Mouse (Mus musculus): ENCODE data around the gene Hist1h2bj.

Hist1h2bj gene

GRCm38 (mm10) chr13:22014411-22014845 lies 28.6 kb upstream of the Hist1h2bj start:
- DNase-seq (ENCODE audit: low spot score in 2 of 2): no peak

GRCm38 (mm10) chr13:22015479-22016450 lies 27.2 kb upstream of the Hist1h2bj start:
- DNase-seq (ENCODE audit: low spot score in 2 of 2): peak in 1 of 2 experiments; percentile 51

- DNase-seq (ENCODE audit: low spot score in 2 of 2): peak in 1 of 2 experiments; percentile 32
Measured at GRCm38 (mm10) chr13:22019934-22020835, 22.8 kb upstream of the Hist1h2bj start.

GRCm38 (mm10) chr13:22020901-22021339 lies 22.1 kb upstream of the Hist1h2bj start:
- DNase-seq (ENCODE audit: low spot score in 2 of 2): peak; percentile 52 to 63

GRCm38 (mm10) chr13:22021581-22021980 lies 21.4 kb upstream of the Hist1h2bj start:
- DNase-seq (ENCODE audit: low spot score in 2 of 2): no peak

- DNase-seq (ENCODE audit: low spot score in 2 of 2): peak; percentile 62 to 74
Measured at GRCm38 (mm10) chr13:22022241-22022640, 20.8 kb upstream of the Hist1h2bj start.

GRCm38 (mm10) chr13:22026058-22027031 lies 16.7 kb upstream of the Hist1h2bj start:
- DNase-seq (ENCODE audit: low spot score in 2 of 2): peak; percentile 79 to 83

GRCm38 (mm10) chr13:22028673-22029460 lies 14.1 kb upstream of the Hist1h2bj start:
- DNase-seq (ENCODE audit: low spot score in 2 of 2): peak; percentile 90 to 95

- no peak for DNase-seq (ENCODE audit: low spot score in 2 of 2)
Measured at GRCm38 (mm10) chr13:22029928-22030327, 13.1 kb upstream of the Hist1h2bj start.

- no peak for DNase-seq (ENCODE audit: low spot score in 2 of 2)
Measured at GRCm38 (mm10) chr13:22030493-22030892, 12.5 kb upstream of the Hist1h2bj start.

- DNase-seq (ENCODE audit: low spot score in 2 of 2): no peak
Measured at GRCm38 (mm10) chr13:22033741-22034442, 9.1 kb upstream of the Hist1h2bj start.

- DNase-seq (ENCODE audit: low spot score in 2 of 2): no peak
Measured at GRCm38 (mm10) chr13:22034443-22035266, 8.4 kb upstream of the Hist1h2bj start.

- peak; percentile 75 to 81 for DNase-seq (ENCODE audit: low spot score in 2 of 2)
Measured at GRCm38 (mm10) chr13:22035267-22036148, 7.5 kb upstream of the Hist1h2bj start, which contains the start of the genes Hist1h2ah and Hist1h2bk. Gene Hist1h2ah (minus strand): TSS chr13:22035568. Gene Hist1h2bk (plus strand): TSS chr13:22035870.

- no peak for DNase-seq (ENCODE audit: low spot score in 2 of 2)
Measured at GRCm38 (mm10) chr13:22036149-22036956, 6.7 kb upstream of the Hist1h2bj start.

- DNase-seq (ENCODE audit: low spot score in 2 of 2): no peak
Measured at GRCm38 (mm10) chr13:22036986-22037385, 6.0 kb upstream of the Hist1h2bj start.

GRCm38 (mm10) chr13:22037415-22037814 lies 5.6 kb upstream of the Hist1h2bj start:
- no peak for DNase-seq (ENCODE audit: low spot score in 2 of 2)

Measured in urinary bladder, postnatal 36 days (tissue).